Mouse (Mus musculus): ENCODE results near the gene Prkra. TPM values are rescaled to one million over a fixed set of nuclear protein-coding genes. Genes with fewer than 3 reads are reported as not detected.
"Not testable (repeated sequence)": the region's sequence is repeated elsewhere in the genome, so short reads cannot be mapped to it uniquely, and the experiment has no call there.

Prkra gene
- polyA plus RNA-seq, 1 experiment from 2014 or later: 73.4 TPM

DNA sequence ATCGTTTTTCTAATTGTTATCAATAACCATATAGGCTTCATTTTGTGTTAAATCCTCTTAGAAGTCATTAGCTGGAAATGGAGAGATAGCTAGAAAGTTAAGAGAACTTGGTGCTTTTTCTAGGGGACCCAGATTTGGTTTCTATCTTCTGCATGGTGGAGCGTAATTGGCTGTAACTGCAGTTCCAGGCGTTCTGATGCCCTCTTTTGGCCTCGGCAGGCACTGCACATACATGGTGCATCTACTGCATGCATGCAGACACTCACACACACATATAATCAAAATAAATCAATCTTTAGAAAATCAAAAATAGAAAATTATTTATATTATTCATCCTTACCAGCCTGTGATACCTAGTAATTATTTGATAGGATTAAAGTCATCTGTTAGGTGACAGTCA lies 5.3 kb upstream of the Prkra start:
- no peaks in the 10 kb centered on the region for H3K36me3 ChIP-seq
- H3K9ac ChIP-seq: no peak overlapping the region
- no peak for ATAC-seq (ENCODE audit: low FRiP score, low read depth)
- no peaks in the 10 kb centered on the region for H3K9me3 ChIP-seq
- no peak overlapping the region for H3K4me3 ChIP-seq
- 92% methylated on average over 4 of the region's 4 CpGs for WGBS
- H3K27me3 ChIP-seq: no peaks in the 10 kb centered on the region
- H3K27ac ChIP-seq: no peak overlapping the region
- H3K4me1 ChIP-seq: peaks cover 6% of the 10 kb centered on the region
- H3K4me2 ChIP-seq (replicated peaks): no peak overlapping the region

DNA sequence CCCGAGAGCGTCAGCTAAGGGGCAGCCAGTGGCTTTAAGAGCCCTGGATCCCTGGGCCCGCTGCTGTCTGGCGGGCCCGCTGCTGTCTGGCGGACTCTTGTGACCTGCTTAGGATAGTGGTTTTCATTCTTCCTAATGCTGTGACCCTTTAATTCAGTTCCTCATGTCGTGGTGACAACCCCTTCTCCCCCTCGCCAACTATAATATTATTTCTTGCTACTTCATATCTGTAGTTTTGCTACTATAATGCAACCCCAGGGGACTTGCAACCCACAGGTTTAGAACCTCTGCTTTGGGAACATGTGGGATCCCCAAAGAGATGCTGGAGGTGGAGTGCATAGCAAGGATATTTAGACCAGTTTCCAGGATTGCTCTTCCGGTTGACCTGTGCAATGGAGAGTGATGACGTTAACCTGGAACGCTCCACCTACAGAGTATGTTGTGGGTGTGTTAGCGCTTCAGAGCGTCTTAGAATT lies 889 bp upstream of the Prkra start:
- peak; percentile 35; the same call in 1 of the 2 replicates for ATAC-seq (ENCODE audit: low FRiP score, low read depth)
- Histone ChIP-seq H3K27ac (peak overlapping the region; percentile 75), H3K9me3 (no peaks in the 10 kb centered on the region), H3K4me2 (replicated peaks) (peak overlapping the region; percentile 80), H3K9ac (peak overlapping the region; percentile 63), H3K4me1 (peaks cover 15% of the 10 kb centered on the region), H3K27me3 (no peaks in the 10 kb centered on the region), H3K36me3 (peaks cover 7% of the 10 kb centered on the region), H3K4me3 (peak overlapping the region; percentile 65)
- 32% methylated on average over 13 of the region's 13 CpGs for WGBS

- Histone ChIP-seq H3K4me3 (peak overlapping the region; percentile 65), H3K27ac (peak overlapping the region; percentile 75), H3K9me3 (no peaks in the 10 kb centered on the region), H3K36me3 (peaks cover 17% of the 10 kb centered on the region), H3K27me3 (no peaks in the 10 kb centered on the region), H3K9ac (peak overlapping the region; percentile 75), H3K4me2 (replicated peaks) (peak overlapping the region; percentile 80), H3K4me1 (peaks cover 15% of the 10 kb centered on the region)
- ATAC-seq (ENCODE audit: low FRiP score, low read depth): peak; percentile 52
- under 1% methylated on average over 32 of the region's 32 CpGs for WGBS
Observed at GRCm38 (mm10) chr2:76647441-76647869, 360 bp downstream of the Prkra start.

GRCm38 (mm10) chr2:76643801-76644200 lies 4.0 kb downstream of the Prkra start:
- Histone ChIP-seq H3K36me3 (peaks cover 49% of the 10 kb centered on the region), H3K4me3 (no peak overlapping the region), H3K27me3 (no peaks in the 10 kb centered on the region), H3K4me2 (replicated peaks) (no peak overlapping the region), H3K9me3 (no peaks in the 10 kb centered on the region), H3K27ac (no peak overlapping the region), H3K9ac (no peak overlapping the region), H3K4me1 (peaks cover 14% of the 10 kb centered on the region)
- no peak for ATAC-seq (ENCODE audit: low FRiP score, low read depth)

DNA sequence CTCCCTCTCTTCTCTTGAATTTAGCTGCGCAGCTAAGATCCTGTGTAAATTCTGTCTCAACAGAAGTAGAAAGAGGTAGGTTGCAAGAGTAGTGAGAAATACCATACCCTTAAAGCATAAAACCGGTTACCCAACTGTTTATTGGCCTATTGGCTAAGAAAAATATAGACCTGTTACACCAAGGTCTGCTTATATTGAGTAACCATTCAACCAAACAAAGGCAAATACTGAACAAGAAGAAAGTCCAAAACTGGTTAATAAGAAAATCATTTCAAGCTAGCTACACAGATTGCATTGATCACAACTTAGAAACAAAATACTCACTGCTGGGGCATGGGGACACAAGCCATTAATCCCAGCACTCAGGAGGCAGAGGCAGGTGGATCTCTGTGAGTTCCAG lies 8.2 kb downstream of the Prkra start:
- H3K27ac ChIP-seq: no peak overlapping the region
- 97% methylated on average over 2 of the region's 2 CpGs for WGBS
- H3K36me3 ChIP-seq: peaks cover 80% of the 10 kb centered on the region
- no peak for ATAC-seq (ENCODE audit: low FRiP score, low read depth)
- no peak overlapping the region for H3K9ac ChIP-seq
- H3K4me1 ChIP-seq: no peaks in the 10 kb centered on the region
- H3K27me3 ChIP-seq: no peaks in the 10 kb centered on the region
- no peak overlapping the region for H3K4me3 ChIP-seq
- H3K4me2 ChIP-seq (replicated peaks): no peak overlapping the region
- no peaks in the 10 kb centered on the region for H3K9me3 ChIP-seq

- peaks cover 2% of the 10 kb centered on the region; the same call in 1 of the 2 replicates for H3K9me3 ChIP-seq
- no peak for ATAC-seq (ENCODE audit: low FRiP score, low read depth)
- no peaks in the 10 kb centered on the region for H3K27me3 ChIP-seq
- H3K4me2 ChIP-seq (replicated peaks): no peak overlapping the region
- H3K36me3 ChIP-seq: peaks cover 94% of the 10 kb centered on the region
- WGBS: 92% methylated on average over 4 of the region's 4 CpGs
- no peak overlapping the region for H3K27ac ChIP-seq
- H3K4me1 ChIP-seq: no peaks in the 10 kb centered on the region
- no peak overlapping the region for H3K4me3 ChIP-seq
- no peak overlapping the region for H3K9ac ChIP-seq
Observed at GRCm38 (mm10) chr2:76631600-76631999, 16.2 kb downstream of the Prkra start.

- peaks cover 94% of the 10 kb centered on the region for H3K36me3 ChIP-seq
- H3K4me2 ChIP-seq (replicated peaks): no peak overlapping the region
- H3K27me3 ChIP-seq: no peaks in the 10 kb centered on the region
- WGBS: 96% methylated on average over 12 of the region's 12 CpGs
- no peak for ATAC-seq (ENCODE audit: low FRiP score, low read depth)
- H3K4me1 ChIP-seq: no peaks in the 10 kb centered on the region
- no peak overlapping the region for H3K27ac ChIP-seq
- no peak overlapping the region for H3K9ac ChIP-seq
- H3K9me3 ChIP-seq: peaks cover 12% of the 10 kb centered on the region; the same call in 1 of the 2 replicates
- no peak overlapping the region for H3K4me3 ChIP-seq
Observed at GRCm38 (mm10) chr2:76630293-76630692, 17.5 kb downstream of the Prkra start.

GRCm38 (mm10) chr2:76622316-76622715 lies 25.5 kb downstream of the Prkra start:
- H3K27ac ChIP-seq; H3K4me2 ChIP-seq (replicated peaks); H3K27me3 ChIP-seq; H3K4me1 ChIP-seq; ATAC-seq (ENCODE audit: low FRiP score, low read depth); H3K4me3 ChIP-seq; H3K9ac ChIP-seq: not testable (repeated sequence)
- Histone ChIP-seq H3K9me3 (peaks cover 12% of the 10 kb centered on the region; the same call in 1 of the 2 replicates), H3K36me3 (peaks cover 48% of the 10 kb centered on the region)
- WGBS: 96% methylated on average over 2 of the region's 2 CpGs

GRCm38 (mm10) chr2:76621724-76622123 lies 26.1 kb downstream of the Prkra start:
- WGBS: 63% methylated on average over 1 of the region's 1 CpGs

DNA sequence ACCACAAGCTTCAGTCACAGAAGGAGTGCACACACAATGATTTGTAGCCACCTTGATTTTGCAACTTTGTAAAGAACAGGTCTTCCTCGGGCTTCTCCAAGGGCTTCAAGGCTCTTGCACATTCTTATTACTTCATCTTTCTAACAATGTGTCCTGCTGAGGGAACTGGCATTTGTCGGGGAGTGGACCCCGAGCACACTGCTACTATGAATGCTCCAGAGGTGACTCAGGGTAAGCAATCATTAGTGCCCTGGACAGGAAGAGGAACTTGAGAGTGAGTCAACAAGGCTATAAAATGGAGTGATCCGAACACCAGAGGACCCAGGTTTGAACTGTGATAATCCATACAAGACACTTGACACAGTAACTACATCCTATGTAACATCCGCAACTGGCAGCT lies 27.6 kb downstream of the Prkra start:
- H3K4me3 ChIP-seq: no peak overlapping the region
- no peaks in the 10 kb centered on the region for H3K4me1 ChIP-seq
- no peaks in the 10 kb centered on the region for H3K9me3 ChIP-seq
- H3K27me3 ChIP-seq: no peaks in the 10 kb centered on the region
- no peak overlapping the region for H3K9ac ChIP-seq
- H3K4me2 ChIP-seq (replicated peaks): no peak overlapping the region
- no peak for ATAC-seq (ENCODE audit: low FRiP score, low read depth)
- peaks cover 27% of the 10 kb centered on the region for H3K36me3 ChIP-seq
- 78% methylated on average over 5 of the region's 5 CpGs for whole genome bisulfite sequencing
- H3K27ac ChIP-seq: no peak overlapping the region

More at GRCm38 (mm10) chr2:76621724-76622123, 26.1 kb downstream of the Prkra start:
- Histone ChIP-seq H3K4me2 (replicated peaks) (no peak overlapping the region), H3K9ac (no peak overlapping the region), H3K4me1 (no peaks in the 10 kb centered on the region), H3K9me3 (peaks cover 11% of the 10 kb centered on the region; the same call in 1 of the 2 replicates), H3K27ac (no peak overlapping the region), H3K4me3 (no peak overlapping the region), H3K36me3 (peaks cover 42% of the 10 kb centered on the region), H3K27me3 (no peaks in the 10 kb centered on the region)
- ATAC-seq (ENCODE audit: low FRiP score, low read depth): no peak

DNA sequence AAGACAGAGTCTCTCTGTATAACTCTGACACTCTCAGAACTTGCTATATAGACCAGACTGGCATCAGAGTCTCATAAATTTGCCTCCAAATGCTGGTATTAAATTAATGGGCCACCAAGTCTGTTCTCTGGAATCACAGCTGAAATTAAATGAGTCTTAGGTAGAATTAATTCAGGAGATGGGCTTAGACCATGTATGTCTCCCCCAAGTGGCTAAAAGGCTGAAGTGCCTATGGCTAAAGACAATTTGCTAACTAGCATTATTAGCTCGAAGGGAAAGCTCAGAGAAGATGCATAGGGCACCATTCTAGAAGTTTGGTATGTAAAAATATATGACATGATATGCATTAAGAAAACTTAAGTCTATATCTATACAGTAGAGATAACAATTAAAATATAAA lies 29.7 kb downstream of the Prkra start:
- 46% methylated on average over 1 of the region's 1 CpGs for WGBS
- H3K9ac ChIP-seq: no peak overlapping the region
- ATAC-seq (ENCODE audit: low FRiP score, low read depth): no peak
- H3K27ac ChIP-seq: no peak overlapping the region
- no peaks in the 10 kb centered on the region for H3K4me1 ChIP-seq
- no peaks in the 10 kb centered on the region for H3K27me3 ChIP-seq
- peaks cover 8% of the 10 kb centered on the region for H3K36me3 ChIP-seq
- H3K4me2 ChIP-seq (replicated peaks): no peak overlapping the region
- no peaks in the 10 kb centered on the region for H3K9me3 ChIP-seq
- no peak overlapping the region for H3K4me3 ChIP-seq

GRCm38 (mm10) chr2:76611996-76612395 lies 35.8 kb downstream of the Prkra start:
- H3K4me3 ChIP-seq: no peak overlapping the region
- H3K27me3 ChIP-seq: no peaks in the 10 kb centered on the region
- H3K4me2 ChIP-seq (replicated peaks): no peak overlapping the region
- no peaks in the 10 kb centered on the region for H3K36me3 ChIP-seq
- no peaks in the 10 kb centered on the region for H3K9me3 ChIP-seq
- no peak for ATAC-seq (ENCODE audit: low FRiP score, low read depth)
- H3K27ac ChIP-seq: no peak overlapping the region
- no peak overlapping the region for H3K9ac ChIP-seq
- H3K4me1 ChIP-seq: no peaks in the 10 kb centered on the region
- WGBS: 79% methylated on average over 3 of the region's 3 CpGs

Measured in limb, embryonic 13.5 days (tissue).